Mouse (Mus musculus): ENCODE data around the gene Ccpg1. TPM values are rescaled to one million over a fixed set of nuclear protein-coding genes. Genes with fewer than 3 reads are reported as not detected.
A peak's percentile ranks its signal among the peaks of the same experiment; 100 is the strongest.

Gene Ccpg1
- total RNA-seq, 2 experiments from 2014 or later = 149 to 152 TPM

DNA sequence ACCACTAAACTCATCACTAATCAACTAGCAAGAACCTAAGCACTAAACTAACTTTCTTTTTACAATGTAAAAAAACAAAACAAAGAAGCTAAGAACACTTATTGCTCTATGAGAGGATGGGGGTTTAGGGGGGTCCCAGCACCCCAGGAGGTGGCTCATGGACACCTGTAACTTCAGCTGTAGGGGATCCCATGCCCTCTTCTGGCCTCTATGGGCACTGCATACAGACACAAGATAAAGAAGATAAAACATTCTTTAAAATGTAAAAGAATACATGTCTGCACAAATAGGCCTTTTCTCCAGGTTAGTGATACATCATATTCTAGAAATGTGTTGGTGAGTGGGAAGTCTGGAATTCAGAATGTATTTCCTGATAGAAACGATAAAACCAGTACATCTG is 48.2 kb downstream of the Ccpg1 start:
- no peak overlapping the region for H3K27ac ChIP-seq
- peak; percentile 35 for TF ChIP-seq CTCF (conservative IDR thresholded peaks at IDR 0.05)
- no peak for DNase-seq (ENCODE audit: low spot score in 2 of 2)
- H3K4me3 ChIP-seq = no peak overlapping the region

DNA sequence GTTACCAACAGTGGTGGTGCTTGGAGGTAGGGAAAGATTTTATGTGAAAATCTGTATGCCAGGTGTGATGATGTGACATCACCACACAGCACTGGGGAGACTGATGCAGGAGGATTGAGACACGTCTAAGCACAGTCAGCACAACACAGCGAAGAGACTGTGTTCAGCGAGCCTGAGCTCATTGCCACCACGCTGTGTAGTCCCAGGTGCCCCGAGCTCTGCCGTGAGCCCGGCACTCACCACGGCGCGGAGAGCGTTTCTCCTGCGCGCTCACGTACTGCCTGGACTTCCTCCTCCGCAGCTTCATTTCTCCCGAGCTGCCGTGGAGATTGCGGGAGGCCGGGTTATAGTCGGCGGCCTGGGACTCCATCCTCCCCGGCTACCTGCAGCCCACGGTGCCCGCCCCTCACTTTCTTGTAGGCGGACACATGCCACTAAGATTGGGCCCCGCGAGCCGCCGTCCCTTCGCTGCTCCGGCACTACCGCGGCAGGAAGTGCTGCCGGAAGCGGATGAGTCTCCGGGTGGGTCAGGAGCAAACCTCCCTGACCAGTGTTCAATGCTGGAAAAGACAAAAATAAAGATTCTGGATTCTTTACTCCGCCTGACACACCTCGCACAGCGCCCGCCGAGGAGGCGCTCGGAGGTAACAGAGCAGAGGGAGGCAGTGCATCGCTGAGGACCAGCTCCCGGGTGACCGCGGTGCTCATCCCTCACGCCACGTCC is 54.2 kb downstream of the Ccpg1 start:
- Histone ChIP-seq H3K27ac (peak overlapping the region; percentile 96), H3K4me3 (peak overlapping the region; percentile 73)
- TF ChIP-seq CTCF (conservative IDR thresholded peaks at IDR 0.05) = no peak
- DNase-seq (ENCODE audit: low spot score in 2 of 2) = peak; percentile 90 to 91

DNA sequence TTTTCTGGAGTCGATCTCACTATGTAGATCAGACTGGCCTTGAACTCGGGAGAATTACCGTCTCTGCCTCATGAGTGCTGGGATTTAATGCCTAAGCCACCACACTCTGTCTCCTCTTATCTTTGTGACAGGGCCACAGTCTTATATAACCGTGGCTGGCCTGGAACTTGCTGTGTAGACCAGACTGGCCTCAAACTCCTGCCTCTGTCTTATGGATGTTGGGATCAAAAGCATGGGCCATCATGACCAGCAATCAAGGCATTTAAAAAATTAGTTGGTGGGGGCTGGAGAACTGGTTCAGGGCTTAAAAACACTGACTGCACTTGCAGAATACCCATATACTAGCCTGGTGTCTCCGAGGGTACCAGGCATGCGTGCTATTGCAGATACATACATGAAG is 54.9 kb downstream of the Ccpg1 start, which contains the start of gene Pigb:
Pigb (minus strand) TSS at position 299 of the 400 bp plus-strand sequence.
- Histone ChIP-seq H3K4me3 (peak within 1 kb of the TSS; percentile 73), H3K27ac (peak within 1 kb of the TSS; percentile 96)
- TF ChIP-seq CTCF (conservative IDR thresholded peaks at IDR 0.05) = no peak
- DNase-seq (ENCODE audit: low spot score in 2 of 2) = no peak

DNA sequence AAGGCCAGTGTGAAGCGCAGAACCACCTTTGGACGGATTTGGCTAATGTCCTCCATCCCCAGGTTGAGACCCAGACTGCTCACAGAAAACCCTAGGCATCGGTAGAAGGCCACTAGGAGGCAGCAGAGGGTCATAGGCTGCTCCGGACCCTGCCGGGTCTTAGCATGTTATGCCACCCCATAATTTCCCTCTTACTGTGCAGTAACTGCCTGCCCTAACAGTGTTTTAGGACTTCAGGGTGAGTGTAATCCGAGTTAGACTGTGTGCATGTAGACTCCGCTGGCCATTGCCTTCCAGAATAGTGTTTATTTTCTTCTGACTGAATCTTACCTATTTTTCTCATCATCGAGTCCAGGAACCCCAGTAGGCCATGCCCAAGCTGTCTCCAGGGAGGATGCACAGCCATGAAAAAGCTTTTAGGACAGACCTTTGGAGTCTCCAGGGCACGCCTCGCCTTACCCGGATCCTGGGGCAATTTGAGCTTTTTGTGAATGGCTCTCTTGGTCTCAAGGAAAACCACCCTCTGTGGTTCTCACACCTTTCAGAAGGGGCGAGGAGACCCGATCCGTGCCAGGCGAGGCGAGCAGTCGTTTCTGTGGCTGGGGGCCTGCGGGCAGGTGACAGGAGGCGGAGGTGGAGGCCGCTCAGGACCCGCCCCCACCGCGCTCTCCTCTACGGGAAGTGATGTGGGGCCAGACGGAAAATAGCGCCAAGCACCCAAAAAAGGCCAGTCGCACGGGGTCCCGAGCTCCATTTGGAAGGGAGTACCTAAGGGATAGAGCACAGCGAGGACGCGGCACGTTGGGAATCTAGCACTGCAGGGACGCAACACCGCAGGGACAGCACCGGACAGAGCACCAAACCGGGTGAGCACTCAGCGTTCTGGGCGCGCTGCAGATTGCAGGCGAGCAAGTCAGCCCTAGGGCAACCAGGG is 59.2 kb downstream of the Ccpg1 start, which contains the start of gene Rab27a:
Rab27a (plus strand) TSS at position 709 of the 934 bp plus-strand sequence.
- TF ChIP-seq CTCF (conservative IDR thresholded peaks at IDR 0.05) = peak; percentile 95
- peak within 1 kb of the TSS; percentile 85 for H3K27ac ChIP-seq
- DNase-seq (ENCODE audit: low spot score in 2 of 2) = peak; percentile 72 to 86
- H3K4me3 ChIP-seq = peak within 1 kb of the TSS; percentile 66

DNA sequence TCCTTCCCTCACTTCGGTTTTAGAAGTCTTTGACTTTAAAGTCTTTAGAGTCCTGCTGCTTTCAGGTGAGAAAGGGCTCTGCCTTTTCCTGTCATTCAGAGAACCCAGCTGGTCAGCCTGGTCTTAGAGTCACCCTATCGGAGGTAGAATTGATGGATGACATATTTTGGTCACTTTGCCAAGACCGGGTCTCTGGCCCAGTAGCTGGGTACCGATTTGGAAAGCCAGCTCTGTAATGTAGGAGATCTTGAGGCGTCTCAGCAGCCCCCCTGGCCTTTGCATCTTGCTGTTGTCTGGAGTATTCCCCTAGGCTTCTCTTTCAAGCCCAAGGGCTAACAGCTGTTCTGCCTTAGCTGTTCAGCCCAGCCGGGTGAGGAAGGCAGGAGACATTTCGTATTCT is 60.0 kb downstream of the Ccpg1 start:
- Histone ChIP-seq H3K27ac (peak overlapping the region; percentile 85), H3K4me3 (peak overlapping the region; percentile 66)
- TF ChIP-seq CTCF (conservative IDR thresholded peaks at IDR 0.05) = no peak
- DNase-seq (ENCODE audit: low spot score in 2 of 2) = no peak

DNA sequence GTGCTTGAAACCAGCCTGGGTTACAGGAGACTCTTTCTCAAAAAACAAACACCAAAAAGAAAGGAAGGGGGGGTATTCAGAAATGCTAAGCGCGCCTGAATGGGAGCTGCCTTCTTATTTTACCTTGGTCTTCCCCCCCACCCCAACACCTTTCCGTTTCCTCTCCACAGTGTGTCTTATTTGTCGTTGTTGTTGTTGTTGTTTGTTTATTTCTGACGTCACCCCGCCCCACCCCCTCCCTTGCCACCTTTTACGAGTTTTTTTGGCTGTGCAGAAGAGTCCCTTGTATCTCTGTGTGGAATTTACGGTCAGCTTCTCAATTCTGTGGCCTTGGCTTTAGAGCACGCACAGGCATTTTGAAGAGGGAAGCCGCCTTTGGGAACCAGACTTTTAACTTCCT is 60.5 kb downstream of the Ccpg1 start:
- Histone ChIP-seq H3K4me3 (peak overlapping the region; percentile 66), H3K27ac (peak overlapping the region; percentile 85)
- no peak for DNase-seq (ENCODE audit: low spot score in 2 of 2)
- TF ChIP-seq CTCF (conservative IDR thresholded peaks at IDR 0.05) = no peak

DNA sequence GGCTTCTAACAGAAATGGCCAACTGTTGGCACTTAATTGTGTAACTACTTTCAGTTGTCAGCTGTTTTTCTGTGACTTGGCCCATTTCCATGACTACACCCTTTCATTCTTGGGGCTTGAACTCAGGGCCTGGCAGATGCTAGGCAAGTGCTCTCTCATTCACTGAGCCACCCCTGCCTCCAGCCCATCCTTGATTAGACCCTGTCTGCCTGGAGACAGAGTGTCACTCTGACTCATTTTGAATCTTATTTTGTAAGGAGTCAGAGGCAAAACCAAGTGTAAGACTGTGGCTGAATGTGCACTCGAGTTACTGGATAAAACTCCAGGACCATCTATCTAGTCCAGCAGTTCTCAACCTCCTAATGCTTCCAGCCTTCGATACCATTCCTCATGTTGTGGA is 62.7 kb downstream of the Ccpg1 start:
- no peak for DNase-seq (ENCODE audit: low spot score in 2 of 2)
- no peak for TF ChIP-seq CTCF (conservative IDR thresholded peaks at IDR 0.05)
- Histone ChIP-seq H3K27ac (no peak overlapping the region), H3K4me3 (no peak overlapping the region)

DNA sequence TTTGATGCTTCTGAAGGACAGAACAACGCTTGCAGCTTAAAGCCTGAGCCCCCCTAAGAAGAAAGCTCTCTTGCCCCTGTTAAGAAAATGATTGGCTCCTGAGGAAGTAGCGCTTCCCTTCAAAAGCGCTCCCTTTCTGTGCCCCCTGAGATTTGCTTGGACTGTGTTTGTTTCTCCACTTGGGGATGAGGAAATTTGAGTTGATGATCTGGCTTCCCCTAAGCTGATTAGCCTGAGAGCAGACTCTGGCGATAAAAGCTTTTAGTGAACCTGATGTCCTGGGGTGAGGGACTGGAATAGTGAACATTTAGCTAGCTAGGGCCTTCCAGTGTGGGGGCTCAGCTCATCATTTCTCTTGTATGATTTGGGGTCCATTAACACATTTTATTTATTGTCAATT is 63.7 kb downstream of the Ccpg1 start:
- no peak overlapping the region for H3K4me3 ChIP-seq
- TF ChIP-seq CTCF (conservative IDR thresholded peaks at IDR 0.05) = no peak
- H3K27ac ChIP-seq = no peak overlapping the region
- no peak for DNase-seq (ENCODE audit: low spot score in 2 of 2)

DNA sequence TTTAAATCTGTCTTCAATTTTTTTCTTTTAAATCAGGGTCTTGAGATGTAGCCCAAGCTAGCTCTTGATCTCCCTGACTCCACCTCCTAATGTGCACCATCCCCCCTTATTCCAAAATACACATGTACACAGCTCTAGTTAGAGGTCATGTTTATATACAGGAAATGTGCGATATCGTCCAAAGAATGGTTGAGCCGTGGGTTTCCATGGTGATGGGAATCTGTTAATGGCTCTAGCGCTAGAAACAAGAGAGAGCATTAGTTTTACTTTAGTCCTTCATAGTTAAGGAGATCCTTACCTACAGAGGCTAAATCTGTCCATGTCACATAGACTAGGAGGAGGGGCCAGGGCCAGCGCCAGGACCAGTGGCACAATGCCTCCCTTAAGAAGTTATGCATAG is 64.6 kb downstream of the Ccpg1 start:
- H3K27ac ChIP-seq = peak overlapping the region; percentile 73; the same call in 1 of the 2 replicates
- TF ChIP-seq CTCF (conservative IDR thresholded peaks at IDR 0.05) = no peak

DNA sequence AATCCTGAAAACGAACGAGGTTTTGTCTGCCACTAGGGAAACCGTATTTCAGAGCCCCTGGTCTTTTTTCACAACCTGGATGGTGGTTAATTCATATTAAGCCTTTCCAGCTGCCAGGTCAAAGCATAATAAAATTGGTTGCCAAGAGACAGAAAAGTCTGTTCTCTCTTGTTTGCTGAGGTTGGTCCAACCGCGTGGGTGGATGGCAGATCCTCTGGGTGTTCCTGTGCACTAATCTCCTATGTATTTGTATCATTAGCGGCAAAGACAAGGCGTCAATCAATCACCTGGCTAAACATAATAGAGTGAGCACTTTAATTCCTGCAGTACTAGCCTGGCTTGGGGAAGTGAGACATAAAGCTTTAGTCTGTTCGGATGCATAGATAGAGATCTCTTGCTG is 65.4 kb downstream of the Ccpg1 start:
- no peak for TF ChIP-seq CTCF (conservative IDR thresholded peaks at IDR 0.05)
- peak overlapping the region; percentile 73 for H3K27ac ChIP-seq
- peak in 1 of 2 experiments; percentile 34 for DNase-seq (ENCODE audit: low spot score in 2 of 2)
- no peak overlapping the region for H3K4me3 ChIP-seq

More for the DNA sequence above, 64.6 kb downstream of the Ccpg1 start:
- no peak for DNase-seq (ENCODE audit: low spot score in 2 of 2)
- H3K4me3 ChIP-seq = no peak overlapping the region

DNA sequence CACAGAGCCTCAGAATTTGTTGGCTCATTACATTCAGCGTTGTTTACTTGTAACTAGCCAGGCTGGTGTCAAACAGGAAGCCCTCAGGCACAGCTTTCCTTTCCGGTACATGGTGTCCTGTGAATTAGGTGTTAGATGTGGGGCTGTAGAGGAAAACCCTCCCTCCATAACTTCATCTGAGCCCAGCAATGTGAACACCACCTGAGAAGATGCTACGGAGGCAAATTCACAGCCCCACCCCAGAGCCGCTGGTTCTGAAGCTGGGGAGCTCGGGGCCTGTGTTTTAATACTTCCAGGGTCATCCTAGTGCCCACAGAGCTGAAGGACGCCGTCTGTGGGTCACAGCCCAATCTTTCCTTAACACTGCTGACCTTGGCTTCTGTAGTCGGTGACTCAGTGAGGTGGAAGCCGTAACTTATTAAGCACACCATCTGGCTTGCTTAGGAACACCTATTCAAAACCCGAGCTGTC is 70.2 kb downstream of the Ccpg1 start:
- no peak for TF ChIP-seq CTCF (conservative IDR thresholded peaks at IDR 0.05)
- Histone ChIP-seq H3K4me3 (no peak overlapping the region), H3K27ac (no peak overlapping the region)
- no peak for DNase-seq (ENCODE audit: low spot score in 2 of 2)

DNA sequence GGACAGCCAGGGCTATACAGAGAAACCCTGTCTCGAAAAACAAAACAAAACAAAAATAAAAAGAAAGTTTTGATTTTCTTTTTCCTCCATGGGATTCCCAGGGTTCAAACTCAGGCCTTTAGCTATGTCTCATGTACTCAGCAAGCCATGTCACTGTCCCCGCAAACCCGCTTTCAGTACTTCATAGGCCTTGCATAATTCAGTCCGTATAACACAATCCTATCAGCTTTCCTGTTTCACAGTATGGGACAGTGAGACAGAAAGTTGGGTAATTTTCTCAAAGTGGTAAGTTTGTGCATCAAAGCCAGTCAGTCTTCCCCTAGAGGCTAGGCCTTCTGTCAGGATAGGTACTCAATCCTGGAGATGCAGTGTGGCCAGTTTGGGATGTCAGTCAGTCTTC is 74.0 kb downstream of the Ccpg1 start:
- no peak overlapping the region for H3K27ac ChIP-seq
- no peak for TF ChIP-seq CTCF (conservative IDR thresholded peaks at IDR 0.05)
- no peak for DNase-seq (ENCODE audit: low spot score in 2 of 2)
- H3K4me3 ChIP-seq = no peak overlapping the region
